Mouse (Mus musculus) cortical plate, adult 2 months (tissue): Measurements from ENCODE around the gene Nbeal2.

Experiments
- CTCF ChIP-seq: fragments of 200-500 bp; IDR thresholded peaks from 2 replicates; pipeline ENCODE4 v1.5.1; 2011; ENCODE audit warnings: mild to moderate bottlenecking, control low read depth, low read length; ENCODE audit not compliant: insufficient read depth; ENCODE audit errors: extremely low read depth
- POLR2A ChIP-seq: fragments of 200-500 bp; IDR thresholded peaks from 2 replicates; pipeline ENCODE4 v1.6.1; 2011; ENCODE audit warnings: mild to moderate bottlenecking, low read length, control low read depth; ENCODE audit not compliant: insufficient read depth; ENCODE audit errors: extremely low read depth

- no peak for TF ChIP-seq POLR2A
- no peak for TF ChIP-seq CTCF
Measured at GRCm38 (mm10) chr9:110633882-110634281, 20.1 kb downstream of the Nbeal2 start.
